Mouse (Mus musculus) neural tube, embryonic 11.5 days (tissue): ENCODE measurements around the gene Dvl3. TPM values are rescaled to one million over a fixed set of nuclear protein-coding genes. Genes with fewer than 3 reads are reported as not detected.

Source experiments
- ATAC-seq: fragments of 200-750 bp; cut with Nextera tagmentation; 2 replicates; pipeline ENCODE4 v1.8.0; 2017; ENCODE audit warnings: moderate number of reproducible peaks, mild to moderate bottlenecking, moderate TSS enrichment, moderate library complexity; ENCODE audit not compliant: insufficient read depth, low FRiP score, low TSS enrichment
- DNase-seq: peaks from one replicate; pipeline ENCODE4 v3.0.0-alpha.2; 2015; ENCODE audit warnings: low spot score
- H3K27ac ChIP-seq: fragments of 300-500 bp; sonication (generic); 2 replicates; pipeline ENCODE4 v1.5.1; 2014; ENCODE audit warnings: low read depth, mild to moderate bottlenecking, low read length
- H3K27me3 ChIP-seq: fragments of 300-500 bp; sonication (generic); 2 replicates; pipeline ENCODE4 v1.6.1; 2014; ENCODE audit warnings: mild to moderate bottlenecking, low read length, mixed read lengths; ENCODE audit not compliant: control insufficient read depth, insufficient read depth
- H3K36me3 ChIP-seq: fragments of 300-500 bp; sonication (generic); 2 replicates; pipeline ENCODE4 v1.6.1; 2014; ENCODE audit warnings: mild to moderate bottlenecking, low read length, moderate library complexity, mixed read lengths; ENCODE audit not compliant: control insufficient read depth, insufficient read depth
- H3K4me1 ChIP-seq: fragments of 300-500 bp; sonication (generic); 2 replicates; pipeline ENCODE4 v1.6.1; 2014; ENCODE audit warnings: low read length, mixed read lengths; ENCODE audit not compliant: control insufficient read depth, insufficient read depth
- H3K4me2 ChIP-seq: fragments of 300-500 bp; sonication (generic); 2 replicates; pipeline ENCODE4 v1.6.1; 2014; ENCODE audit warnings: low read depth, mild to moderate bottlenecking, moderate library complexity
- H3K4me3 ChIP-seq: fragments of 300-500 bp; sonication (generic); 2 replicates; pipeline ENCODE4 v1.5.1; 2014; ENCODE audit warnings: low read depth, low read length
- H3K9ac ChIP-seq: fragments of 300-500 bp; sonication (generic); 2 replicates; pipeline ENCODE4 v1.6.1; 2014; ENCODE audit warnings: mild to moderate bottlenecking, low read length
- H3K9me3 ChIP-seq: fragments of 300-500 bp; sonication (generic); 2 replicates; pipeline ENCODE4 v1.6.1; 2016; ENCODE audit warnings: low read length; ENCODE audit not compliant: control insufficient read depth
- WGBS: fragments of 180-500 bp; shearing (Covaris S2); extraction: QIAGEN DNeasy Blood & Tissue Kit; methylation state at CpG from one replicate; pipeline ENCODE4 v1.1.7; 2014; 5-methylcytosine and 5-hydroxymethylcytosine counted together
- polyA plus RNA-seq: library from polyadenylated mRNA; unstranded; fragments of >200 nt; fragmentation: Nextera tagmentation; extraction: Ambion mirVana; gene quantifications from 2 replicates; pipeline ENCODE4 v1.2.1, GENCODE M21; 2014

Gene Dvl3
- polyA plus RNA-seq, 1 experiment from 2014 or later: 58.1 TPM

DNA sequence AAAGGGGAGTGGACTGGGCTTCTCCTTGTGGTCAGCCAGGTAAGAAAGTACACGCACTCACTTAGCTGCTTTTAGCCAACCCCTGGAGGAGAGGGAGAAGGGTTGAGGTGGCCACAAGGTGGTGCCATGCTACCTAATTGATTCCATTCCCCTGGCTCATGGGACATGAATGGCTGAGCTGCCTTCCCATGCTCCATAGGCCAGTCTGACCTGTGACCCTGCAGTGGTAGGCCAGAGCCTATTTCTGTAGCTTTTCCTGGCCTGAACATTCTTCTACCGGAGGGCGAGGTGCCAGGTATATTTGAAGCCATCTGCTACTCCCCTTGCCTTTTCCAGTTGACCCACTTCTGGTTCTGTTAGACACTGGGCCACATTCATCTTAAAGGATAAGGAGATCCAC lies 7.4 kb upstream of the Dvl3 start:
- no peak overlapping the region for H3K4me2 ChIP-seq
- DNase-seq (peak; percentile 38), ATAC-seq (no peak)
- H3K4me3 ChIP-seq: no peak overlapping the region
- no peaks in the 10 kb centered on the region for H3K27me3 ChIP-seq
- WGBS: 89% methylated on average over 3 of the region's 3 CpGs
- no peak overlapping the region for H3K27ac ChIP-seq
- no peaks in the 10 kb centered on the region for H3K4me1 ChIP-seq
- H3K9me3 ChIP-seq: no peaks in the 10 kb centered on the region
- H3K36me3 ChIP-seq: peaks cover 27% of the 10 kb centered on the region
- H3K9ac ChIP-seq: no peak overlapping the region

DNA sequence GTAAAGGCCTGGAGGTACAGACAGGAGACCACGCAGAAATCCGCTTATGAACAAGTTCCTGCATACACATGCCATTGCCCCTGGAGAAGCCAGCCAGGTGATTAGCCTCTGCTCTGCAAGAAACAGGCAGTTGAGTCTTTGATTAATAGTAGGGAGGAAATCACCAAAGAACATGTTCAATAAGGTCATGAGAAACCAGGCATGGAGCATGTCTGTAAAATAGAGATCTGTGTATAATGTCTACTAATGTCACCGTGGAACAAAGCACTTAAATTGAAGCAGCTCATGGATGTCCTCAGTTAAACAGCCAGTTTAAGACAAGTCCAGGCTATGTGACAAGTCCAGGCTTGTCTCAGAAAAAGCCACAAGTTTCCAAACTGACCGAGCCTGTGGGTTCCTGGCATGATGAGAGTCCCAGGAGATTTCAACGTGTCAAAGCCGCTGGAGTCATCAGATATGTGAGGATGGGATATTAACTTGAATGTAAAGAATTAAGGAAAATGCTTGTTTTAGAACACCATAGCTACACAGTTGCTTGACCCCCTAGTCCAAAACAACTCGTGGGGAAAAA lies 5.4 kb upstream of the Dvl3 start:
- H3K4me1 ChIP-seq: peaks cover 2% of the 10 kb centered on the region; the same call in 1 of the 2 replicates
- WGBS: 89% methylated on average over 7 of the region's 7 CpGs
- H3K36me3 ChIP-seq: peaks cover 16% of the 10 kb centered on the region
- ATAC-seq (no peak), DNase-seq (no peak)
- H3K4me2 ChIP-seq: no peak overlapping the region
- H3K27me3 ChIP-seq: no peaks in the 10 kb centered on the region
- no peaks in the 10 kb centered on the region for H3K9me3 ChIP-seq
- H3K27ac ChIP-seq: no peak overlapping the region
- H3K9ac ChIP-seq: no peak overlapping the region
- H3K4me3 ChIP-seq: no peak overlapping the region

DNA sequence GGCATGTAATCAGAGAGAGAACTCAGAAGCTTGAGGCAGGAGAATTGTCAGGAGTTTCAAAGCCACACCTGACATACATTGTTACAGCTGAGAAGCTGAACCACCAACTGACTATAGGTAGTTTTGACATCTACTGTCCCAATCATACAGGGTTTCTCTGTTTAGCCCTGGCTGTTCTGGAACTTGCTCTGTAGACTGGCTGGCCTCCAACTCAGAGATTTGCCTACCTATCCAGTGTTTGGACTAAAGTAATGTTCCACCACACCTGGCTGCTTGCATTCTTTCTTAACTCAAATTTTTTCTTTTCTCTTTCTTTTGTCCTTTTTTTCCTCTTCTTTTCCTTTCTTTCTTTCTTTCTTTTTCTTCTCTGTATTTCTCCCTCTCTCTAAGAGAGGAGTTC lies 750 bp upstream of the Dvl3 start:
- Histone ChIP-seq H3K36me3 (peaks cover 6% of the 10 kb centered on the region; the same call in 1 of the 2 replicates), H3K4me3 (peak overlapping the region; percentile 97), H3K27ac (0 out of 2 replicates have a peak overlapping the region, but pooled peaks have one; percentile 83), H3K9me3 (no peaks in the 10 kb centered on the region), H3K4me2 (peak overlapping the region; percentile 48), H3K27me3 (no peaks in the 10 kb centered on the region), H3K9ac (peak overlapping the region; percentile 97; the same call in 1 of the 2 replicates), H3K4me1 (peaks cover 10% of the 10 kb centered on the region; the same call in 1 of the 2 replicates)
- ATAC-seq (no peak), DNase-seq (no peak)

DNA sequence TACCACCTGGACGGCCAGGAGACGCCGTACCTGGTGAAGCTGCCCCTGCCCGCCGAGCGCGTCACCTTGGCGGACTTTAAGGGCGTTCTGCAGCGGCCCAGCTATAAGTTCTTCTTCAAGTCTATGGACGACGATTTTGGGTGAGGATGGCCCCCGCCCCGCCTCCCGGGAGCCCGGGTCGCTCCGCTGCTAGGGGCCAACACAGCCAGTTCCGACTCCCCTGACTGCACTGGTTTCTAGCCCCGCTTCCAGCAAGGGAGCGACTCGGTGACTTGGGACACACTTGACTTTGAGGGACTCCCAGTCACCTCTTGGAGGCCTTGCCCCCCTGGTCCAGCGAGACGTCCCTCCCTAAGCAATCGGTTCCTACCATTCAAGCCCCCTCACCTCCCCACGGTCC lies 434 bp downstream of the Dvl3 start:
- H3K27me3 ChIP-seq: no peaks in the 10 kb centered on the region

DNA sequence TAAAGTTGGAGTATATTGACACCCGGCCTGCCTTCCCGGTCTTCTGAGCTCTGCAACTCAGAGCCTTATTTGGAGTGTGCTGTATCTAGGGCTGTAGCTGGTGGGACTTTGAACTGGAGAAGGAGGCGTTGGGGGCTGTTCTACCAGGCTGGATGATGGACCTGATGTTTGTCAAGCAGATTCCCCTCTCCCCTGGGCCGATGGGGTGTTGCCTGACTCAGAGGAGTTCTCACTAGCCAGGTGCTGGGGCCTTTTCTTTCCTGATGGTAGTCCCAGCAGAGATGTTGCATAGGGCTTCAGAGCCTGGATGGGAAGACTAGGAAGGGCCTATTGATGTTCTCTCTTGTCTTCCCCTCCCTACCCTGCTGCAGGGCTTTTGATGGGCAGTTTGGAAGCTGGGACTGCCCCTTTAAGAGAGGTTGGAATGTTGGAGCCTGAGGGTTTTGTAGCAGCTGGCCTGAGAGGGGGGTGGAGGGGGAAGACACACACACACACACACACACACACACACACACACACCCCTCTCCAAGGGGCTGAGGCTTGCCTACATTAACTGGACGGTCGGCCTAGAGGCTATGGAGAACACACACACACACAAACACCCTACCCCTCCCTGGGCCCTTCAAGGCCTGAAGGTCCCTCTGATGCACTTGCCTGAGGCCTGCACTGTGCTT lies 1.1 kb downstream of the Dvl3 start:
- H3K4me2 ChIP-seq: peak overlapping the region; percentile 48
- H3K9ac ChIP-seq: peak overlapping the region; percentile 97
- H3K27me3 ChIP-seq: no peaks in the 10 kb centered on the region
- H3K9me3 ChIP-seq: no peaks in the 10 kb centered on the region
- peaks cover 10% of the 10 kb centered on the region; the same call in 1 of the 2 replicates for H3K4me1 ChIP-seq
- H3K27ac ChIP-seq: peak overlapping the region; percentile 83
- 3% methylated on average over 6 of the region's 6 CpGs for WGBS
- H3K36me3 ChIP-seq: peaks cover 9% of the 10 kb centered on the region; the same call in 1 of the 2 replicates
- ATAC-seq: peak; percentile 52
- peak overlapping the region; percentile 97 for H3K4me3 ChIP-seq
- peak; percentile 76 for DNase-seq

More for the DNA sequence above, 434 bp downstream of the Dvl3 start:
- ATAC-seq: peak; percentile 20
- DNase-seq: no peak
- peak overlapping the region; percentile 97 for H3K9ac ChIP-seq
- peaks cover 10% of the 10 kb centered on the region; the same call in 1 of the 2 replicates for H3K4me1 ChIP-seq
- H3K36me3 ChIP-seq: peaks cover 9% of the 10 kb centered on the region; the same call in 1 of the 2 replicates
- H3K9me3 ChIP-seq: no peaks in the 10 kb centered on the region
- peak overlapping the region; percentile 48 for H3K4me2 ChIP-seq
- peak overlapping the region; percentile 83 for H3K27ac ChIP-seq
- peak overlapping the region; percentile 97 for H3K4me3 ChIP-seq
- 0% methylated on average over 23 of the region's 26 CpGs for WGBS

DNA sequence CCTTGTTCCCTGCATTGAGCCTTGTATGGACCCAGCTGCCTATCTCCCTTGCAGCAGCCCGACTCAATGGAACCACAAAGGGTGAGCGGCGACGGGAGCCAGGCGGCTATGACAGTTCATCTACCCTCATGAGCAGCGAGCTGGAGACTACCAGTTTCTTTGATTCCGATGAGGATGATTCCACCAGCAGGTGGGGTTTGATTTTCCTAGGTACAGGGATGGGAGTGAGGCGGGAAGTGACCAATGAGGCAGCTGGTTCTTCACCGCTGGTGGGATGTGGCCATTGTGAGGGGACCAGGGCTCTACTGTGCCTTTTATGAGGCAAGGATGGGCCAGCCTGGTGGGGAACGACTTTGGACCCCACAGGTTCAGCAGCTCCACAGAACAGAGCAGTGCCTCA lies 7.1 kb downstream of the Dvl3 start:
- DNase-seq: no peak
- H3K27ac ChIP-seq: no peak overlapping the region
- H3K27me3 ChIP-seq: no peaks in the 10 kb centered on the region
- H3K4me1 ChIP-seq: 0 out of 2 replicates have a peak, but pooled peaks cover 8% of the 10 kb centered on the region
- ATAC-seq: no peak
- 84% methylated on average over 10 of the region's 10 CpGs for WGBS
- H3K4me2 ChIP-seq: no peak overlapping the region
- no peaks in the 10 kb centered on the region for H3K9me3 ChIP-seq
- H3K36me3 ChIP-seq: peaks cover 53% of the 10 kb centered on the region
- no peak overlapping the region for H3K4me3 ChIP-seq
- H3K9ac ChIP-seq: no peak overlapping the region

DNA sequence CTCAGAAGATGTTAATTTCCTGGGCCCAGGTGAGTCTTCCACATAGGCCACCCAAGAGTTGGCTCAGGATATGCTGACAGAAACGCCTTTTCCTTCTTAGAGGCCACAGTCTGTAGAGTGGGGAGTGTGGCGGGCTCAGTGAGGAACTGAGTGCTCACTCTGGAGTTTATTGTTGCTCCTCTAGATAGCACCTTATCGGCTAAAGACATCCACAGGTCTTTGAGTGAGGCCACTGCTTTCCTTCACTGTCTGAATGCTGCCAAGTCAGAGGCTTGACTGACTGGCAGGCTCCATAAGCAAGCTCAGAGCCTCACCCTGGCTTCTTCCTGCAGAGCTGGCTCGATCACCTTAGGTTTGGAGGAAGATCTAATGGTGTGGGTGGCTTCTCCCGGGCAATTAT lies 12.0 kb downstream of the Dvl3 start:
- no peak for ATAC-seq
- no peaks in the 10 kb centered on the region for H3K4me1 ChIP-seq
- peaks cover 48% of the 10 kb centered on the region for H3K36me3 ChIP-seq
- H3K9me3 ChIP-seq: no peaks in the 10 kb centered on the region
- no peak overlapping the region for H3K4me2 ChIP-seq
- whole genome bisulfite sequencing: 92% methylated on average over 5 of the region's 5 CpGs
- no peak overlapping the region for H3K27ac ChIP-seq
- H3K4me3 ChIP-seq: no peak overlapping the region
- H3K27me3 ChIP-seq: no peaks in the 10 kb centered on the region
- no peak overlapping the region for H3K9ac ChIP-seq
- no peak for DNase-seq

DNA sequence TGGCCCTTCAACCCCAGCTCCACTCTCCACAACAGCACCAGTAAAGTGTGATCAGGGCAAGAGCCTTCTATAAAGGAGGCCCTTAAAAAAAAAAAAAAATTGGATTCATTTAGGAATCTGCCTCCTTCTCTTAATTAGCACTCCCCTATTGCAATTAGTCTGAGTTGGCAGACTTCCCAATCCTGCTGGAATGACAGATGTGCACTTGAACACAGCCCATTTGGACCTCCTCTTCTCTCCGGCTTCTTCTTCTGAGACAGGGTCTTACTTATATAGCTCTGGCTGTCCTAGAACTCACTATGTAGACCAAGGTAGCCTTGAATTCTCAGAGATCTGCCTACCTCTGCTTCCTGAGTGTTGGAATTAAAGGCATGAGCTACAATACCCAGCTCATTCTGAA lies 12.6 kb downstream of the Dvl3 start:
- no peak overlapping the region for H3K4me2 ChIP-seq
- no peaks in the 10 kb centered on the region for H3K9me3 ChIP-seq
- no peak overlapping the region for H3K27ac ChIP-seq
- DNase-seq (no peak), ATAC-seq (no peak)
- no peak overlapping the region for H3K4me3 ChIP-seq
- H3K36me3 ChIP-seq: peaks cover 42% of the 10 kb centered on the region
- H3K9ac ChIP-seq: no peak overlapping the region
- 100% methylated on average over 1 of the region's 1 CpGs for WGBS
- H3K27me3 ChIP-seq: no peaks in the 10 kb centered on the region
- H3K4me1 ChIP-seq: no peaks in the 10 kb centered on the region

DNA sequence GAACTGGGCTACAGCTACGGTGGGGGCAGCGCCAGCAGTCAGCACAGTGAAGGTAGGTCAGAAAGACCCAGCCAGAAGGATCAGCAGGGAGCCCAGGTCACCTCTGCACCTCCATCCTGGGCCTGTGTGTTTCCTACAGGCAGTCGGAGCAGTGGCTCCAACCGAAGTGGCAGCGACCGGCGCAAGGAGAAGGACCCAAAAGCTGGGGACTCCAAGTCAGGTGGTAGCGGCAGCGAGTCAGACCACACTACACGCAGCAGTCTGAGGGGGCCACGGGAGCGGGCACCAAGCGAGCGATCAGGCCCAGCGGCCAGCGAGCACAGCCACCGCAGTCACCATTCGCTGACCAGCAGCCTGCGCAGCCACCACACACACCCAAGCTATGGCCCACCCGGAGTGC lies 14.2 kb downstream of the Dvl3 start:
- DNase-seq (no peak), ATAC-seq (no peak)
- Histone ChIP-seq H3K27ac (no peak overlapping the region), H3K4me1 (no peaks in the 10 kb centered on the region), H3K9ac (no peak overlapping the region), H3K36me3 (peaks cover 33% of the 10 kb centered on the region), H3K4me3 (no peak overlapping the region), H3K27me3 (no peaks in the 10 kb centered on the region), H3K4me2 (no peak overlapping the region), H3K9me3 (no peaks in the 10 kb centered on the region)
- 96% methylated on average over 20 of the region's 20 CpGs for WGBS
